Mouse (Mus musculus): ENCODE measurements around the gene Dnajb11. TPM values are rescaled to one million over a fixed set of nuclear protein-coding genes. Genes with fewer than 3 reads are reported as not detected.

The Dnajb11 gene
- polyA plus RNA-seq, 1 experiment from 2014 or later: 78.9 TPM

GRCm38 (mm10) chr16:22852709-22853108 lies 4.9 kb upstream of the Dnajb11 start:
- Histone ChIP-seq H3K27ac (peak overlapping the region; percentile 78), H3K27me3 (no peaks in the 10 kb centered on the region), H3K9ac (peak overlapping the region; percentile 23), H3K4me3 (replicated peaks) (peak overlapping the region; percentile 62), H3K36me3 (peaks cover 46% of the 10 kb centered on the region), H3K4me1 (replicated peaks) (peaks cover 57% of the 10 kb centered on the region), H3K4me2 (peak overlapping the region; percentile 77), H3K9me3 (replicated peaks) (no peaks in the 10 kb centered on the region)
- ATAC-seq (ENCODE audit: low read depth): no peak
- peak; percentile 21 for DNase-seq
- 52% methylated on average over 4 of the region's 4 CpGs for WGBS (ENCODE audit: insufficient replicate concordance)

- H3K27ac ChIP-seq: peak overlapping the region; percentile 96
- peaks cover 61% of the 10 kb centered on the region for H3K4me1 ChIP-seq (replicated peaks)
- WGBS (ENCODE audit: insufficient replicate concordance): 3% methylated on average over 9 of the region's 9 CpGs
- H3K9me3 ChIP-seq (replicated peaks): no peaks in the 10 kb centered on the region
- H3K4me3 ChIP-seq (replicated peaks): peak overlapping the region; percentile 67
- ATAC-seq (ENCODE audit: low read depth) (peak; percentile 46), DNase-seq (peak; percentile 60)
- no peaks in the 10 kb centered on the region for H3K27me3 ChIP-seq
- H3K36me3 ChIP-seq: peaks cover 32% of the 10 kb centered on the region
- H3K9ac ChIP-seq: peak overlapping the region; percentile 71
- peak overlapping the region; percentile 77 for H3K4me2 ChIP-seq
These were observed 872 bp upstream of the Dnajb11 start for GRCm38 (mm10) chr16:22856773-22857172.

- peaks cover 63% of the 10 kb centered on the region for H3K36me3 ChIP-seq
- no peaks in the 10 kb centered on the region for H3K9me3 ChIP-seq (replicated peaks)
- no peaks in the 10 kb centered on the region for H3K27me3 ChIP-seq
- DNase-seq (no peak), ATAC-seq (ENCODE audit: low read depth) (no peak)
- no peak overlapping the region for H3K4me2 ChIP-seq
- 90% methylated on average over 8 of the region's 8 CpGs for WGBS (ENCODE audit: insufficient replicate concordance)
- H3K4me1 ChIP-seq (replicated peaks): no peaks in the 10 kb centered on the region
- no peak overlapping the region for H3K4me3 ChIP-seq (replicated peaks)
- no peak overlapping the region for H3K9ac ChIP-seq
- H3K27ac ChIP-seq: no peak overlapping the region
These were observed 14.8 kb downstream of the Dnajb11 start for GRCm38 (mm10) chr16:22872397-22872796.

GRCm38 (mm10) chr16:22873369-22873768 lies 15.7 kb downstream of the Dnajb11 start:
- 77% methylated on average over 4 of the region's 4 CpGs for WGBS (ENCODE audit: insufficient replicate concordance)
- H3K4me1 ChIP-seq (replicated peaks): no peaks in the 10 kb centered on the region
- peaks cover 54% of the 10 kb centered on the region for H3K36me3 ChIP-seq
- no peak overlapping the region for H3K4me3 ChIP-seq (replicated peaks)
- ATAC-seq (ENCODE audit: low read depth) (no peak), DNase-seq (no peak)
- no peak overlapping the region for H3K27ac ChIP-seq
- no peaks in the 10 kb centered on the region for H3K27me3 ChIP-seq
- H3K4me2 ChIP-seq: no peak overlapping the region
- no peaks in the 10 kb centered on the region for H3K9me3 ChIP-seq (replicated peaks)
- H3K9ac ChIP-seq: no peak overlapping the region

- H3K4me1 ChIP-seq (replicated peaks): peaks cover 22% of the 10 kb centered on the region
- WGBS (ENCODE audit: insufficient replicate concordance): 44% methylated on average over 9 of the region's 9 CpGs
- no peak for ATAC-seq (ENCODE audit: low read depth)
- H3K27me3 ChIP-seq: no peaks in the 10 kb centered on the region
- H3K9me3 ChIP-seq (replicated peaks): no peaks in the 10 kb centered on the region
- H3K4me2 ChIP-seq: no peak overlapping the region
- no peak overlapping the region for H3K4me3 ChIP-seq (replicated peaks)
- DNase-seq: no peak
- H3K9ac ChIP-seq: no peak overlapping the region
- H3K36me3 ChIP-seq: peaks cover 24% of the 10 kb centered on the region
- H3K27ac ChIP-seq: no peak overlapping the region
These were observed 18.8 kb downstream of the Dnajb11 start for GRCm38 (mm10) chr16:22876218-22877043.

GRCm38 (mm10) chr16:22877660-22878390 lies 20.2 kb downstream of the Dnajb11 start:
- ATAC-seq (ENCODE audit: low read depth) (no peak), DNase-seq (no peak)
- Histone ChIP-seq H3K9ac (no peak overlapping the region), H3K27ac (no peak overlapping the region), H3K27me3 (no peaks in the 10 kb centered on the region), H3K4me1 (replicated peaks) (peaks cover 35% of the 10 kb centered on the region), H3K36me3 (peaks cover 10% of the 10 kb centered on the region), H3K4me2 (no peak overlapping the region), H3K4me3 (replicated peaks) (no peak overlapping the region), H3K9me3 (replicated peaks) (no peaks in the 10 kb centered on the region)
- 76% methylated on average over 11 of the region's 11 CpGs for WGBS (ENCODE audit: insufficient replicate concordance)

GRCm38 (mm10) chr16:22878716-22879115 lies 21.1 kb downstream of the Dnajb11 start:
- Histone ChIP-seq H3K9ac (no peak overlapping the region), H3K4me1 (replicated peaks) (peaks cover 40% of the 10 kb centered on the region), H3K36me3 (peaks cover under 1% of the 10 kb centered on the region; the same call in 1 of the 2 replicates), H3K27me3 (no peaks in the 10 kb centered on the region), H3K4me3 (replicated peaks) (no peak overlapping the region), H3K4me2 (no peak overlapping the region), H3K9me3 (replicated peaks) (no peaks in the 10 kb centered on the region), H3K27ac (no peak overlapping the region)
- ATAC-seq (ENCODE audit: low read depth) (no peak), DNase-seq (no peak)
- WGBS (ENCODE audit: insufficient replicate concordance): 62% methylated on average over 7 of the region's 7 CpGs

GRCm38 (mm10) chr16:22879945-22880595 lies 22.4 kb downstream of the Dnajb11 start:
- Histone ChIP-seq H3K27me3 (no peaks in the 10 kb centered on the region), H3K4me1 (replicated peaks) (peaks cover 45% of the 10 kb centered on the region), H3K9ac (no peak overlapping the region), H3K4me2 (no peak overlapping the region), H3K4me3 (replicated peaks) (no peak overlapping the region), H3K9me3 (replicated peaks) (no peaks in the 10 kb centered on the region), H3K27ac (peak overlapping the region; percentile 74), H3K36me3 (no peaks in the 10 kb centered on the region)
- 62% methylated on average over 7 of the region's 7 CpGs for WGBS (ENCODE audit: insufficient replicate concordance)
- ATAC-seq (ENCODE audit: low read depth): 0 out of 2 replicates have a peak, but pooled peaks have one; percentile 11
- no peak for DNase-seq

- 41% methylated on average over 6 of the region's 6 CpGs for WGBS (ENCODE audit: insufficient replicate concordance)
- no peak overlapping the region for H3K4me3 ChIP-seq (replicated peaks)
- DNase-seq (no peak), ATAC-seq (ENCODE audit: low read depth) (no peak)
- no peaks in the 10 kb centered on the region for H3K36me3 ChIP-seq
- H3K27ac ChIP-seq: peak overlapping the region; percentile 74
- peaks cover 45% of the 10 kb centered on the region for H3K4me1 ChIP-seq (replicated peaks)
- no peaks in the 10 kb centered on the region for H3K9me3 ChIP-seq (replicated peaks)
- no peak overlapping the region for H3K4me2 ChIP-seq
- H3K27me3 ChIP-seq: no peaks in the 10 kb centered on the region
- no peak overlapping the region for H3K9ac ChIP-seq
These were observed 23.3 kb downstream of the Dnajb11 start for GRCm38 (mm10) chr16:22880900-22881299.

- Histone ChIP-seq H3K4me3 (replicated peaks) (no peak overlapping the region), H3K27me3 (no peaks in the 10 kb centered on the region), H3K4me1 (replicated peaks) (peaks cover 49% of the 10 kb centered on the region), H3K27ac (peak overlapping the region; percentile 75), H3K9me3 (replicated peaks) (no peaks in the 10 kb centered on the region), H3K36me3 (no peaks in the 10 kb centered on the region), H3K9ac (no peak overlapping the region), H3K4me2 (no peak overlapping the region)
- WGBS (ENCODE audit: insufficient replicate concordance): 21% methylated on average over 4 of the region's 4 CpGs
- peak; percentile 49 for ATAC-seq (ENCODE audit: low read depth)
- no peak for DNase-seq
These were observed 23.8 kb downstream of the Dnajb11 start for GRCm38 (mm10) chr16:22881487-22881886.

GRCm38 (mm10) chr16:22883441-22883840 lies 25.8 kb downstream of the Dnajb11 start:
- Histone ChIP-seq H3K4me2 (no peak overlapping the region), H3K36me3 (no peaks in the 10 kb centered on the region), H3K27me3 (no peaks in the 10 kb centered on the region), H3K4me1 (replicated peaks) (peaks cover 51% of the 10 kb centered on the region), H3K9me3 (replicated peaks) (no peaks in the 10 kb centered on the region), H3K4me3 (replicated peaks) (no peak overlapping the region), H3K27ac (no peak overlapping the region), H3K9ac (no peak overlapping the region)
- WGBS (ENCODE audit: insufficient replicate concordance): 60% methylated on average over 5 of the region's 5 CpGs
- DNase-seq: no peak
- ATAC-seq (ENCODE audit: low read depth): no peak
